Mouse (Mus musculus): ENCODE data around the gene Secisbp2.

DNA sequence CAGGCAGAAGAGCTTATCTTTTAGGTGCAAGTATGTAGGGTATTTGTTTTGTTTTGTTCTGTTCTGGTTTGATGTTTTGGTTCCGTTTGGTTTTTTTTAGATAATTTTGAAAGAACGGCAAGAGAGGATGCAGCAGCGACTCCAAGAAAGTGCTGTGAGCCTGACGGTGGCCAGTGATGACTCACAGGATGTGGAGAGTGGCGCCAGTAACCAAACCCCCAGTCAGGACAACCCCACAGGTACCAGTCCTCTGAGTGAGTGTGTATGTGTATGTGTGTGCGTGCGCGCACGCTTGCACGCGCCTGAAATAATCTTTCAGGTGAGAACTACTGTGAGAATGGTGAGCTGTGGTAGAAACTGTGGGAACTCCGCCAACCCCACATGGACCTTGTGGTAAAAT is 25.5 kb downstream of the Secisbp2 start:
- no peak for TF ChIP-seq POLR2A (IDR thresholded peaks at IDR 0.05; ENCODE audit: extremely low read depth, insufficient read depth, low read length)
- TF ChIP-seq CTCF (IDR thresholded peaks at IDR 0.05; ENCODE audit: extremely low read depth, insufficient read depth, low read length): no peak
